Mouse (Mus musculus) liver, embryonic 12.5 days (tissue): Measurements from ENCODE around the gene Srpr. TPM values are rescaled to one million over a fixed set of nuclear protein-coding genes. Genes with fewer than 3 reads are reported as not detected.
A peak's percentile ranks its signal among the peaks of the same experiment; 100 is the strongest.

Source experiments
- ATAC-seq: fragments of 200-750 bp; cut with Nextera tagmentation; 2 replicates; pipeline ENCODE4 v1.8.0; 2017; ENCODE audit warnings: moderate number of reproducible peaks, mild to moderate bottlenecking, moderate library complexity
- H3K27ac ChIP-seq: fragments of 300-500 bp; sonication (generic); 2 replicates; pipeline ENCODE4 v1.5.1; 2016; ENCODE audit warnings: mild to moderate bottlenecking
- H3K27me3 ChIP-seq: fragments of 300-500 bp; sonication (generic); replicated peaks from 2 replicates; pipeline ENCODE4 v1.6.1; 2016; ENCODE audit warnings: mild to moderate bottlenecking, moderate library complexity
- H3K36me3 ChIP-seq: fragments of 300-500 bp; sonication (generic); 2 replicates; pipeline ENCODE4 v1.6.1; 2016; ENCODE audit warnings: mild to moderate bottlenecking, moderate library complexity
- H3K4me1 ChIP-seq: fragments of 300-500 bp; sonication (generic); 2 replicates; pipeline ENCODE4 v1.6.1; 2016
- H3K4me2 ChIP-seq: fragments of 300-500 bp; sonication (generic); 2 replicates; pipeline ENCODE4 v1.6.1; 2016; ENCODE audit warnings: mild to moderate bottlenecking, moderate library complexity
- H3K4me3 ChIP-seq: fragments of 300-500 bp; sonication (generic); 2 replicates; pipeline ENCODE4 v1.5.1; 2016; ENCODE audit warnings: mild to moderate bottlenecking, moderate library complexity
- H3K9ac ChIP-seq: fragments of 300-500 bp; sonication (generic); 2 replicates; pipeline ENCODE4 v1.6.1; 2016; ENCODE audit warnings: mild to moderate bottlenecking, moderate library complexity
- H3K9me3 ChIP-seq: fragments of 300-500 bp; sonication (generic); replicated peaks from 2 replicates; pipeline ENCODE4 v1.6.1; 2016; ENCODE audit warnings: mild to moderate bottlenecking, moderate library complexity
- WGBS: fragments of 180-500 bp; shearing (Covaris S2); methylation state at CpG from one replicate; pipeline ENCODE4 v1.1.7; 2016; ENCODE audit not compliant: insufficient replicate concordance; 5-methylcytosine and 5-hydroxymethylcytosine counted together
- polyA plus RNA-seq: library from polyadenylated mRNA; unstranded; fragments of >200 nt; fragmentation: Nextera tagmentation; extraction: Ambion mirVana; gene quantifications from 2 replicates; pipeline ENCODE4 v1.2.1, GENCODE M21; 2016

Gene Srpr
- polyA plus RNA-seq, 1 experiment from 2014 or later, result 70.8 TPM

- Histone ChIP-seq H3K9me3 (no peaks in the 10 kb centered on the region), H3K4me1 (peaks cover 12% of the 10 kb centered on the region), H3K27ac (peak overlapping the region; percentile 25), H3K36me3 (peaks cover 61% of the 10 kb centered on the region), H3K4me2 (no peak overlapping the region), H3K4me3 (no peak overlapping the region), H3K27me3 (no peaks in the 10 kb centered on the region), H3K9ac (no peak overlapping the region)
- ATAC-seq, result no peak
- WGBS, result 70% methylated on average over 9 of the region's 9 CpGs
Measured at GRCm38 (mm10) chr9:35166798-35167635, 33.0 kb upstream of the Srpr start.

- Histone ChIP-seq H3K27ac (no peak overlapping the region), H3K4me3 (no peak overlapping the region), H3K4me2 (no peak overlapping the region), H3K9ac (no peak overlapping the region), H3K36me3 (peaks cover 52% of the 10 kb centered on the region), H3K4me1 (peaks cover 34% of the 10 kb centered on the region), H3K9me3 (no peaks in the 10 kb centered on the region), H3K27me3 (no peaks in the 10 kb centered on the region)
- no peak for ATAC-seq
- 79% methylated on average over 7 of the region's 7 CpGs for WGBS
Measured at GRCm38 (mm10) chr9:35170071-35170470, 29.9 kb upstream of the Srpr start.

- no peak for ATAC-seq
Measured at GRCm38 (mm10) chr9:35173331-35173730, 26.6 kb upstream of the Srpr start.

GRCm38 (mm10) chr9:35175251-35176123 is 24.5 kb upstream of the Srpr start, which contains the start of gene Dcps:
Gene Dcps, minus strand, starts transcription at chr9:35176061.
- Histone ChIP-seq H3K9ac (peak within 1 kb of the TSS; percentile 70), H3K4me2 (peak within 1 kb of the TSS; percentile 74), H3K27ac (peak within 1 kb of the TSS; percentile 84), H3K4me1 (peaks cover 37% of the 10 kb centered on the region), H3K27me3 (no peaks in the 10 kb centered on the region), H3K4me3 (peak within 1 kb of the TSS; percentile 68), H3K9me3 (no peaks in the 10 kb centered on the region), H3K36me3 (peaks cover 12% of the 10 kb centered on the region)
- under 1% methylated on average over 38 of the region's 38 CpGs for WGBS
- ATAC-seq, result peak; percentile 98

More at GRCm38 (mm10) chr9:35173331-35173730, 26.6 kb upstream of the Srpr start:
- no peak overlapping the region for H3K9ac ChIP-seq
- H3K9me3 ChIP-seq, result no peaks in the 10 kb centered on the region
- H3K4me2 ChIP-seq, result no peak overlapping the region
- no peak overlapping the region for H3K27ac ChIP-seq
- H3K4me3 ChIP-seq, result no peak overlapping the region
- 55% methylated on average over 1 of the region's 1 CpGs for WGBS
- no peaks in the 10 kb centered on the region for H3K27me3 ChIP-seq
- H3K36me3 ChIP-seq, result peaks cover 33% of the 10 kb centered on the region
- peaks cover 37% of the 10 kb centered on the region for H3K4me1 ChIP-seq

- Histone ChIP-seq H3K4me1 (peaks cover 37% of the 10 kb centered on the region), H3K4me2 (peak overlapping the region; percentile 74), H3K36me3 (peaks cover 5% of the 10 kb centered on the region), H3K27ac (peak overlapping the region; percentile 84), H3K27me3 (no peaks in the 10 kb centered on the region), H3K9me3 (no peaks in the 10 kb centered on the region), H3K4me3 (peak overlapping the region; percentile 68), H3K9ac (peak overlapping the region; percentile 70)
- ATAC-seq, result no peak
- 44% methylated on average over 14 of the region's 14 CpGs for WGBS
Measured at GRCm38 (mm10) chr9:35176124-35176659, 23.8 kb upstream of the Srpr start.

GRCm38 (mm10) chr9:35182832-35183231 is 17.1 kb upstream of the Srpr start:
- H3K4me1 ChIP-seq, result no peaks in the 10 kb centered on the region
- peaks cover 11% of the 10 kb centered on the region for H3K36me3 ChIP-seq
- no peak overlapping the region for H3K27ac ChIP-seq
- no peak overlapping the region for H3K4me3 ChIP-seq
- 45% methylated on average over 2 of the region's 2 CpGs for WGBS
- H3K9me3 ChIP-seq, result no peaks in the 10 kb centered on the region
- no peaks in the 10 kb centered on the region for H3K27me3 ChIP-seq
- ATAC-seq, result no peak
- no peak overlapping the region for H3K9ac ChIP-seq
- H3K4me2 ChIP-seq, result no peak overlapping the region

- H3K9ac ChIP-seq, result no peak overlapping the region
- no peak overlapping the region for H3K27ac ChIP-seq
- H3K9me3 ChIP-seq, result no peaks in the 10 kb centered on the region
- H3K4me1 ChIP-seq, result no peaks in the 10 kb centered on the region
- H3K27me3 ChIP-seq, result no peaks in the 10 kb centered on the region
- H3K36me3 ChIP-seq, result peaks cover 17% of the 10 kb centered on the region
- ATAC-seq, result no peak
- 27% methylated on average over 5 of the region's 5 CpGs for WGBS
- no peak overlapping the region for H3K4me3 ChIP-seq
- no peak overlapping the region for H3K4me2 ChIP-seq
Measured at GRCm38 (mm10) chr9:35183359-35183758, 16.6 kb upstream of the Srpr start.

GRCm38 (mm10) chr9:35186430-35186829 is 13.5 kb upstream of the Srpr start:
- H3K27ac ChIP-seq, result no peak overlapping the region

GRCm38 (mm10) chr9:35187351-35187903 is 12.5 kb upstream of the Srpr start:
- Histone ChIP-seq H3K4me3 (no peak overlapping the region), H3K9ac (no peak overlapping the region), H3K9me3 (no peaks in the 10 kb centered on the region), H3K4me1 (no peaks in the 10 kb centered on the region), H3K27ac (no peak overlapping the region), H3K36me3 (peaks cover 45% of the 10 kb centered on the region), H3K4me2 (no peak overlapping the region), H3K27me3 (no peaks in the 10 kb centered on the region)
- no peak for ATAC-seq
- WGBS, result 77% methylated on average over 10 of the region's 10 CpGs

More at GRCm38 (mm10) chr9:35186430-35186829, 13.5 kb upstream of the Srpr start:
- Histone ChIP-seq H3K27me3 (no peaks in the 10 kb centered on the region), H3K4me2 (no peak overlapping the region), H3K9ac (no peak overlapping the region), H3K4me1 (no peaks in the 10 kb centered on the region), H3K36me3 (peaks cover 42% of the 10 kb centered on the region), H3K4me3 (no peak overlapping the region), H3K9me3 (no peaks in the 10 kb centered on the region)
- 71% methylated on average over 4 of the region's 4 CpGs for WGBS
- no peak for ATAC-seq

GRCm38 (mm10) chr9:35188700-35189099 is 11.3 kb upstream of the Srpr start:
- peaks cover 45% of the 10 kb centered on the region for H3K36me3 ChIP-seq
- no peak for ATAC-seq
- no peaks in the 10 kb centered on the region for H3K27me3 ChIP-seq
- 83% methylated on average over 22 of the region's 22 CpGs for WGBS
- no peaks in the 10 kb centered on the region for H3K4me1 ChIP-seq
- no peak overlapping the region for H3K27ac ChIP-seq
- H3K4me3 ChIP-seq, result no peak overlapping the region
- no peak overlapping the region for H3K4me2 ChIP-seq
- no peaks in the 10 kb centered on the region for H3K9me3 ChIP-seq
- no peak overlapping the region for H3K9ac ChIP-seq

- H3K36me3 ChIP-seq, result peaks cover 31% of the 10 kb centered on the region
- no peaks in the 10 kb centered on the region for H3K9me3 ChIP-seq
- H3K4me3 ChIP-seq, result no peak overlapping the region
- H3K9ac ChIP-seq, result no peak overlapping the region
- no peak for ATAC-seq
- WGBS, result 80% methylated on average over 11 of the region's 11 CpGs
- no peaks in the 10 kb centered on the region for H3K4me1 ChIP-seq
- H3K27me3 ChIP-seq, result no peaks in the 10 kb centered on the region
- H3K27ac ChIP-seq, result no peak overlapping the region
- no peak overlapping the region for H3K4me2 ChIP-seq
Measured at GRCm38 (mm10) chr9:35192983-35193542, 6.9 kb upstream of the Srpr start.
